Mouse (Mus musculus): ENCODE results near the gene Tmtc1. TPM values are rescaled to one million over a fixed set of nuclear protein-coding genes. Genes with fewer than 3 reads are reported as not detected.

Tmtc1 gene
- polyA plus RNA-seq, 1 experiment from 2014 or later: 1.4 TPM

DNA sequence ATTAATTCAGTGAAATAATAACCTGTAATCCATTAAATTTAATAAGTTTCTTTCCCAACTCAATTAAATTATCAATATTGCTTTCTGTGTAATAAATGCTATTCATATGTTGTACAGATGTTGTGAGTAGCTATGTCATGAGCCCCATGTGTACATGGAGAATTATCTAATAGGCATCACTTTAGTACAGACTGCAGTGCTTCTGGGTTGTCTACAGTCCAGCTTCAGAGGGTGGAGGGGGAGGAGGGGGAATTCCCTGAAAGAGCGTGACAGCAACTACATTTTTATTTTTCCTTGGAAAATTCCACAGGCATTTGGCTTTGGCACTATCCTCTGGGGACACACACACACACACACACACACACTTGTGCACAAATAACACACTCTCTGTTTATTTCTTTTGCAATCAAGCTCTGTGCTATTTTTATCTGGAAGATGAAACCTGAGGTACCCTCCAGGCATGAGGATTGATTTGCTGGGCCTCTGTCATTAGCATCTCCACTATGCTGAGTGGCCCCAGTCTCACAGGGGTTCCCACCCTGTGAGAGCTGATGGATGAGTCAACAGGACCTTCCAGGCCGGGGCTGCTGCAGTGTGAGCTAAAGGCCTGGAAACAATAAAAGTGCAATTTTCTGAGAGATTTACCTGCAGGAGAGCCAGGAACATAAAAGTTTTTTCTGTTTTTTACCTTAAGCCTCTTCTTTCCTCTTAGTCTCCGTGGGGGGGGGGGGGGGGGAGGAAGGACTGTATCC is 23.2 kb upstream of the Tmtc1 start:
- H3K9ac ChIP-seq (ENCODE audit: low read depth, low read length): no peak overlapping the region
- H3K4me2 ChIP-seq: no peak overlapping the region
- ATAC-seq (replicated peaks; ENCODE audit: insufficient number of reproducible peaks, low FRiP score, low TSS enrichment): no peak
- H3K27ac ChIP-seq (ENCODE audit: low read depth, low read length): no peak overlapping the region
- H3K9me3 ChIP-seq (replicated peaks; ENCODE audit: control insufficient read depth, low read length): no peaks in the 10 kb centered on the region
- peaks cover 9% of the 10 kb centered on the region; the same call in 1 of the 2 replicates for H3K4me1 ChIP-seq (ENCODE audit: control insufficient read depth, insufficient read depth, low read length)
- H3K4me3 ChIP-seq (ENCODE audit: low read depth, low read length): no peak overlapping the region
- no peaks in the 10 kb centered on the region for H3K27me3 ChIP-seq (ENCODE audit: control insufficient read depth, insufficient read depth, low read length)
- no peaks in the 10 kb centered on the region for H3K36me3 ChIP-seq (ENCODE audit: control insufficient read depth, insufficient read depth, low read length)
- WGBS (ENCODE audit: insufficient replicate concordance): 31% methylated on average over 3 of the region's 3 CpGs

GRCm38 (mm10) chr6:148459636-148460035 is 15.4 kb upstream of the Tmtc1 start:
- Histone ChIP-seq H3K27ac (ENCODE audit: low read depth, low read length) (no peak overlapping the region), H3K36me3 (ENCODE audit: control insufficient read depth, insufficient read depth, low read length) (no peaks in the 10 kb centered on the region), H3K4me3 (ENCODE audit: low read depth, low read length) (no peak overlapping the region), H3K4me2 (no peak overlapping the region), H3K4me1 (ENCODE audit: control insufficient read depth, insufficient read depth, low read length) (no peaks in the 10 kb centered on the region), H3K9ac (ENCODE audit: low read depth, low read length) (no peak overlapping the region), H3K9me3 (replicated peaks; ENCODE audit: control insufficient read depth, low read length) (peaks cover 6% of the 10 kb centered on the region; the same call in 1 of the 2 replicates), H3K27me3 (ENCODE audit: control insufficient read depth, insufficient read depth, low read length) (no peaks in the 10 kb centered on the region)
- 62% methylated on average over 3 of the region's 3 CpGs for WGBS (ENCODE audit: insufficient replicate concordance)
- ATAC-seq (replicated peaks; ENCODE audit: insufficient number of reproducible peaks, low FRiP score, low TSS enrichment): no peak

DNA sequence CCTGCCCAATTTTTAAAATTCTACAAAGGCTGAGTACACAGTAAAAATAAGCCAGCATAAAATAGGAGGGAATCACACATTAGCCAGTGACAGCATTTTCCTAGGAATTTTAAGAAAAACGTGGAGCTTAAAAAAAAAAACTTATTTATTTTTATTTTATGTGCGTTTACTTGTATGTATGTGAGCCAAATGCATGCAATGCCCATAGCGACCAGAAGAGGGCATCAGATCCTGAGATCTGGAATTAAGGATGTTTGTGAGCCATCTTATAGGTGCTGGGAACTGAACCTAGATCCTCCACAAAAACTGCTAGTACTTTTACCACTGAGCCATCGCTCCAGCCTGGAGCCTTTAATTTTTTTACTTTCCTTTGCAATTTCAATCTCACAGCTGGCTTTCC is 11.3 kb upstream of the Tmtc1 start:
- Histone ChIP-seq H3K4me1 (ENCODE audit: control insufficient read depth, insufficient read depth, low read length) (no peaks in the 10 kb centered on the region), H3K4me3 (ENCODE audit: low read depth, low read length) (no peak overlapping the region), H3K4me2 (no peak overlapping the region), H3K27ac (ENCODE audit: low read depth, low read length) (no peak overlapping the region), H3K27me3 (ENCODE audit: control insufficient read depth, insufficient read depth, low read length) (no peaks in the 10 kb centered on the region; the same call in 1 of the 2 replicates), H3K9ac (ENCODE audit: low read depth, low read length) (no peak overlapping the region), H3K36me3 (ENCODE audit: control insufficient read depth, insufficient read depth, low read length) (no peaks in the 10 kb centered on the region), H3K9me3 (replicated peaks; ENCODE audit: control insufficient read depth, low read length) (peaks cover 6% of the 10 kb centered on the region; the same call in 1 of the 2 replicates)
- WGBS (ENCODE audit: insufficient replicate concordance): 65% methylated on average over 4 of the region's 4 CpGs
- ATAC-seq (replicated peaks; ENCODE audit: insufficient number of reproducible peaks, low FRiP score, low TSS enrichment): no peak

- 69% methylated on average over 2 of the region's 2 CpGs for WGBS (ENCODE audit: insufficient replicate concordance)
- Histone ChIP-seq H3K4me3 (ENCODE audit: low read depth, low read length) (no peak overlapping the region), H3K9ac (ENCODE audit: low read depth, low read length) (no peak overlapping the region), H3K27ac (ENCODE audit: low read depth, low read length) (no peak overlapping the region), H3K9me3 (replicated peaks; ENCODE audit: control insufficient read depth, low read length) (peaks cover 6% of the 10 kb centered on the region; the same call in 1 of the 2 replicates), H3K4me1 (ENCODE audit: control insufficient read depth, insufficient read depth, low read length) (no peaks in the 10 kb centered on the region), H3K36me3 (ENCODE audit: control insufficient read depth, insufficient read depth, low read length) (no peaks in the 10 kb centered on the region), H3K27me3 (ENCODE audit: control insufficient read depth, insufficient read depth, low read length) (no peaks in the 10 kb centered on the region; the same call in 1 of the 2 replicates), H3K4me2 (no peak overlapping the region)
- ATAC-seq (replicated peaks; ENCODE audit: insufficient number of reproducible peaks, low FRiP score, low TSS enrichment): no peak
Measured at GRCm38 (mm10) chr6:148454740-148455139, 10.6 kb upstream of the Tmtc1 start.

DNA sequence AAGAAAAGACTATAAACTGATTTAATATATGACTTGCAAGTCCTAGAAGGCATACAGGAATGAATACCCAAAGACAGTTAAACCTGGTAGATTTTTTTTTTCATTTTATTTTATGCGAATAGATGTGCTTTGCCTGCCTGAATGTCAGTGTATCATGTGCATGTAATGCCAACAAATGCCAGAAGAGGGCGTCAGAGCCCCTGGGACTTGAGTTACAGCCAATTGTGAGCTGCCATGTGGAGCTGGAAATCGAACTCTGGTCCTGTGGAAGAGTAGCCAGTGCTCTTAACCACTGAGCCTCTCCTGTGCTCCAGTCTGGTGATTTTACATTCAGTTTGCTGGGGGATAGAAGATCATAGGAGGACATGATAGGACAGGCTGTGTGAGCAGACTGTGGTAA is 4.0 kb upstream of the Tmtc1 start:
- no peak for ATAC-seq (replicated peaks; ENCODE audit: insufficient number of reproducible peaks, low FRiP score, low TSS enrichment)
- Histone ChIP-seq H3K4me2 (no peak overlapping the region), H3K27ac (ENCODE audit: low read depth, low read length) (no peak overlapping the region), H3K4me1 (ENCODE audit: control insufficient read depth, insufficient read depth, low read length) (0 out of 2 replicates have a peak, but pooled peaks cover 1% of the 10 kb centered on the region), H3K27me3 (ENCODE audit: control insufficient read depth, insufficient read depth, low read length) (peaks cover 13% of the 10 kb centered on the region), H3K36me3 (ENCODE audit: control insufficient read depth, insufficient read depth, low read length) (no peaks in the 10 kb centered on the region), H3K9ac (ENCODE audit: low read depth, low read length) (no peak overlapping the region), H3K4me3 (ENCODE audit: low read depth, low read length) (no peak overlapping the region), H3K9me3 (replicated peaks; ENCODE audit: control insufficient read depth, low read length) (no peaks in the 10 kb centered on the region)
- 63% methylated on average over 3 of the region's 3 CpGs for WGBS (ENCODE audit: insufficient replicate concordance)

DNA sequence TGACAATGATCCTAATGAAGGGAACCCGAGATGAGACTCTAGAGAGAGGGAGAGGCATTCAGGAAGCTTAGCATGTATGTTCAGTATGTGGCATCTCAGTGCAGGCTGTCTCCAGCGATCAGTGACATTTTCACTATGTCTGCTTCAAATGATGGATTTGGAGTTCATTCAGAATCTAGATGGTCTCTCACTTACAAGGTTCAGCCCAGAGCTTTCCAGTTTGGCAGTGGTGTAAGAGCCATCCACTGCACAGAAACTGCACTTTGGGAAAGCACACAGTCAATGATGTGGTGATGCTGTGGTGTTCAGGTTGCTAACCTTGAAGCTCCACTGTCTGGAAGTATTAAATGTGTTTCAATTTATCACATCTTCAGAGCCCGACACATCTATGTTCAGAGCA is 1.9 kb upstream of the Tmtc1 start:
- no peak for ATAC-seq (replicated peaks; ENCODE audit: insufficient number of reproducible peaks, low FRiP score, low TSS enrichment)
- no peak overlapping the region for H3K9ac ChIP-seq (ENCODE audit: low read depth, low read length)
- no peak overlapping the region for H3K4me3 ChIP-seq (ENCODE audit: low read depth, low read length)
- H3K27me3 ChIP-seq (ENCODE audit: control insufficient read depth, insufficient read depth, low read length): peaks cover 21% of the 10 kb centered on the region
- H3K4me2 ChIP-seq: no peak overlapping the region
- 50% methylated on average over 3 of the region's 3 CpGs for WGBS (ENCODE audit: insufficient replicate concordance)
- no peak overlapping the region for H3K27ac ChIP-seq (ENCODE audit: low read depth, low read length)
- no peaks in the 10 kb centered on the region for H3K36me3 ChIP-seq (ENCODE audit: control insufficient read depth, insufficient read depth, low read length)
- H3K9me3 ChIP-seq (replicated peaks; ENCODE audit: control insufficient read depth, low read length): no peaks in the 10 kb centered on the region
- peaks cover 11% of the 10 kb centered on the region; the same call in 1 of the 2 replicates for H3K4me1 ChIP-seq (ENCODE audit: control insufficient read depth, insufficient read depth, low read length)

DNA sequence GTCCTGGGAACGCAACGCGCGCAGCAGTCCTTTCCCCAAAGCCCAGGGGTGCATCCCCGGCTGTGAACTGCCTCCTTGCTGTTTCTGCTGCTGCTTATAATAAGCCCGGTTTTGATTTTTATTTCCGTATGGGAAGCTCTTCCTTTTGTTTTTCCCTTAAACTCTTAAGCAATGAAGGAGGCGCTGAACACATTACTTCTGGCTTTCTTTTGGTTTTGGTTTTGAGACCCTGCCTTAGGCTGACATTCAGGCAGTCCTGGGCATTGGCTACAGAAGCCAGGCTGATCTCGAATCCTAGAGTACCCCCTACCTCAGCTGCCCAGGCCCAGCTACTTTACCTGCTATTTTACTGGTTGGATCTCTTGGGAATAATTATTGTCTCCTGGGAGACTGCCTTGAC is 607 bp upstream of the Tmtc1 start:
- Histone ChIP-seq H3K9ac (ENCODE audit: low read depth, low read length) (peak overlapping the region; percentile 52; the same call in 1 of the 2 replicates), H3K9me3 (replicated peaks; ENCODE audit: control insufficient read depth, low read length) (no peaks in the 10 kb centered on the region), H3K27me3 (ENCODE audit: control insufficient read depth, insufficient read depth, low read length) (peaks cover 21% of the 10 kb centered on the region), H3K4me3 (ENCODE audit: low read depth, low read length) (peak overlapping the region; percentile 54), H3K36me3 (ENCODE audit: control insufficient read depth, insufficient read depth, low read length) (no peaks in the 10 kb centered on the region), H3K4me2 (peak overlapping the region; percentile 73), H3K4me1 (ENCODE audit: control insufficient read depth, insufficient read depth, low read length) (peaks cover 11% of the 10 kb centered on the region; the same call in 1 of the 2 replicates), H3K27ac (ENCODE audit: low read depth, low read length) (no peak overlapping the region)
- 3% methylated on average over 9 of the region's 9 CpGs for WGBS (ENCODE audit: insufficient replicate concordance)
- ATAC-seq (replicated peaks; ENCODE audit: insufficient number of reproducible peaks, low FRiP score, low TSS enrichment): no peak

DNA sequence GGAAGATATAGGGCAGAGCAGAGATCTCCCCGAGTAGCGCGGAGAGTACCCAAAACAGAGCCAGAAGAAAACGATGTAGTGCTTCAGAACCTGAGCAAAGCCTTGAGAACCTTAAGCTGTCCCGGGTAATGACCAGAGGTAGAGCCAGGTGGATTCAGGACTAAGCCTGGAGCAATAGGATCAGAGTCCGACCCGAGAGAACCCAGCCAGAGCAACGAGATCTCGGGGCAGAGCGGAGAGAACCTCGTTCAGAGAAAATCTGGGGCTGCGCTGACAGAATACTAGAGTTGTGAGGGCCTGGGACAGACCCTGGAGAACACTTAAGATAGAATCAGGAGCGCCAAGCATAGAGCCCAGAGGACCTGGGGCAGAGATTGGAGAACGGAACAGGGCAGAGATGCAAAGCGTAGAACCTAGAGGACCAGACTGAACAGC is 881 bp downstream of the Tmtc1 start:
- peak overlapping the region; percentile 54 for H3K4me3 ChIP-seq (ENCODE audit: low read depth, low read length)
- H3K4me1 ChIP-seq (ENCODE audit: control insufficient read depth, insufficient read depth, low read length): peaks cover 11% of the 10 kb centered on the region; the same call in 1 of the 2 replicates
- ATAC-seq (replicated peaks; ENCODE audit: insufficient number of reproducible peaks, low FRiP score, low TSS enrichment): 0 out of 2 replicates have a peak, but pooled peaks have one; percentile 4
- 1% methylated on average over 15 of the region's 15 CpGs for WGBS (ENCODE audit: insufficient replicate concordance)
- no peaks in the 10 kb centered on the region for H3K36me3 ChIP-seq (ENCODE audit: control insufficient read depth, insufficient read depth, low read length)
- H3K9ac ChIP-seq (ENCODE audit: low read depth, low read length): peak overlapping the region; percentile 52
- peak overlapping the region; percentile 73 for H3K4me2 ChIP-seq
- no peaks in the 10 kb centered on the region for H3K9me3 ChIP-seq (replicated peaks; ENCODE audit: control insufficient read depth, low read length)
- no peak overlapping the region for H3K27ac ChIP-seq (ENCODE audit: low read depth, low read length)
- peaks cover 21% of the 10 kb centered on the region for H3K27me3 ChIP-seq (ENCODE audit: control insufficient read depth, insufficient read depth, low read length)
